Mouse (Mus musculus) limb, embryonic 13.5 days (tissue): ENCODE measurements at regions not wholly inside any gene's neighbourhood (a gene's known extent, or its start where the extent isn't known, plus 50 kb on each side); places are given as distances from the start of the nearest gene placed in this dataset.

Source experiments
- ATAC-seq: fragments of 200-750 bp; cut with Nextera tagmentation; 2 replicates; pipeline ENCODE4 v1.8.0; 2017; ENCODE audit warnings: low read depth, moderate number of reproducible peaks, moderate TSS enrichment; ENCODE audit not compliant: low FRiP score
- H3K27ac ChIP-seq: fragments of 300-500 bp; sonication (generic); 2 replicates; pipeline ENCODE4 v1.5.1; 2015; ENCODE audit warnings: inconsistent platforms, mild to moderate bottlenecking, moderate library complexity
- H3K27me3 ChIP-seq: fragments of 300-500 bp; sonication (generic); 2 replicates; pipeline ENCODE4 v1.6.1; 2015; ENCODE audit warnings: mild to moderate bottlenecking, inconsistent platforms
- H3K36me3 ChIP-seq: fragments of 300-500 bp; sonication (generic); 2 replicates; pipeline ENCODE4 v1.6.1; 2015; ENCODE audit warnings: inconsistent platforms, mild to moderate bottlenecking, moderate library complexity
- H3K4me1 ChIP-seq: fragments of 300-500 bp; sonication (generic); 2 replicates; pipeline ENCODE4 v1.6.1; 2015; ENCODE audit warnings: inconsistent platforms
- H3K4me2 ChIP-seq: fragments of 300-500 bp; sonication (generic); replicated peaks from 2 replicates; pipeline ENCODE4 v1.6.1; 2015; ENCODE audit warnings: inconsistent platforms, mild to moderate bottlenecking, moderate library complexity
- H3K4me3 ChIP-seq: fragments of 300-500 bp; sonication (generic); 2 replicates; pipeline ENCODE4 v1.5.1; 2015; ENCODE audit warnings: moderate library complexity, mild to moderate bottlenecking, inconsistent platforms
- H3K9ac ChIP-seq: fragments of 300-500 bp; sonication (generic); 2 replicates; pipeline ENCODE4 v1.6.1; 2015; ENCODE audit warnings: mild to moderate bottlenecking, inconsistent platforms
- H3K9me3 ChIP-seq: fragments of 300-500 bp; sonication (generic); 2 replicates; pipeline ENCODE4 v1.6.1; 2016; ENCODE audit warnings: inconsistent platforms
- WGBS: fragments of 180-500 bp; shearing (Covaris S2); methylation state at CpG from one replicate; pipeline ENCODE4 v1.1.7; 2015; 5-methylcytosine and 5-hydroxymethylcytosine counted together

GRCm38 (mm10) chr11:42067788-42068187 lies 67.1 kb upstream of the Gabrg2 start:
- no peak overlapping the region for H3K4me3 ChIP-seq
- H3K27ac ChIP-seq: no peak overlapping the region; the same call in 1 of the 2 replicates
- no peak for ATAC-seq
- WGBS: 11% methylated on average over 5 of the region's 5 CpGs
- H3K9ac ChIP-seq: no peak overlapping the region
- no peaks in the 10 kb centered on the region for H3K27me3 ChIP-seq
- H3K4me1 ChIP-seq: no peaks in the 10 kb centered on the region
- H3K36me3 ChIP-seq: no peaks in the 10 kb centered on the region
- H3K4me2 ChIP-seq: peak overlapping the region; percentile 36
- H3K9me3 ChIP-seq: no peaks in the 10 kb centered on the region

GRCm38 (mm10) chr11:42051567-42051966 lies 50.9 kb upstream of the Gabrg2 start:
- Histone ChIP-seq H3K4me3 (no peak overlapping the region), H3K36me3 (no peaks in the 10 kb centered on the region), H3K4me2 (no peak overlapping the region), H3K4me1 (no peaks in the 10 kb centered on the region), H3K9me3 (no peaks in the 10 kb centered on the region), H3K27me3 (no peaks in the 10 kb centered on the region), H3K9ac (no peak overlapping the region), H3K27ac (no peak overlapping the region)
- no peak for ATAC-seq
- WGBS: 87% methylated on average over 1 of the region's 1 CpGs
